Mouse (Mus musculus): Measurements from ENCODE around the gene Ctu1. TPM values are rescaled to one million over a fixed set of nuclear protein-coding genes. Genes with fewer than 3 reads are reported as not detected.

Ctu1 gene
- polyA plus RNA-seq, 2 experiments: 12.0 to 13.4 TPM

DNA sequence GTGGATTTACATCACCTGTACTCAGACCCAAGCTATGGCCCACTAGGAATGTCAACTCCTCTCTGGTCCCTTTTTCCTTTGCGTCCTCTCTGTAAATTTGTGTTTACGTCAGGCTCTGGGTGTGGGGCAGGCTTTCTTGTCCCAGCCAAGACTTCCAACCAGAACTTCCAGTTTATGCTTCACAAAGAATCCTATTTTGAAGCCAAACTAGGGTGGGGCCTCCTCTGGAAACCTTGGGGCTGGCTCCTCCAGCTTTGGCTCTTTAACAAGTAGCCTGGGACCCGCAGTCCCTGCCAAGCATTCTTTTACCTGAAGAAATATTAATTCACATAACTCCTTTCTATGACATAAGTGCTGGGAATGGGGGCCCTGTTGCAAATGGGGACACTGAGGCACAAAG is 38.2 kb downstream of the Ctu1 start:
- ATAC-seq (ENCODE audit: low FRiP score, low read depth) (no peak), DNase-seq (ENCODE audit: low spot score) (no peak)
- Histone ChIP-seq H3K36me3 (ENCODE audit: control insufficient read depth, insufficient read depth, low read length) (no peaks in the 10 kb centered on the region), H3K4me1 (ENCODE audit: control insufficient read depth, insufficient read depth, low read length) (no peaks in the 10 kb centered on the region), H3K4me3 (replicated peaks; ENCODE audit: low read length) (no peak overlapping the region), H3K9ac (ENCODE audit: low read depth, low read length, severe bottlenecking) (no peak overlapping the region), H3K4me2 (replicated peaks; ENCODE audit: low read depth, low read length, severe bottlenecking) (no peak overlapping the region), H3K27me3 (ENCODE audit: control insufficient read depth, insufficient read depth, low read length) (no peaks in the 10 kb centered on the region), H3K27ac (replicated peaks; ENCODE audit: low read depth, low read length) (no peak overlapping the region), H3K9me3 (ENCODE audit: control insufficient read depth, low read length) (no peaks in the 10 kb centered on the region)
- TF ChIP-seq POLR2A (IDR thresholded peaks at IDR 0.05; ENCODE audit: borderline replicate concordance, extremely low read depth, insufficient read depth, insufficient read length): no peak
- WGBS: 76% methylated on average over 3 of the region's 3 CpGs

DNA sequence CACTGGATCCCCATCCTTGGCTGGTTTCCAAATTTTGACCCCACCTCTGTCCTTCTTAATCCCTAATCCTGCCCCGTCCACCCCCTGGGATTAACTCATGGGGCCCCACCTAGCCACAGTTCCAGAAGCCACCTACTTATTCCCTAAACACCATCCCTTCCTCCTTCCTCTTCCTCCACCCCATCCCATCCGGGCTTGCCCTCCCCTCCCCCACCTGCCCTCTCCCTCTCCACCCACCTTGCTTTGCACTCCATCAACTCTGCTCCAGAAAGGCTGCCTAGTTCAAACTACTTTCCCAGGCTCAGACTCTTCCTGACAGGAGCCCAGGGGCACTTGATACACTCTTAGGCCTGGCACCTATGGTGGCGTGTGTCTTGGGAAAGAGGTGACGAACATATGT is 40.5 kb downstream of the Ctu1 start, which contains the start of gene Klk13:
Gene Klk13, plus strand, starts transcription at position 301 of the 400 bp plus-strand sequence.
- Histone ChIP-seq H3K9ac (ENCODE audit: low read depth, low read length, severe bottlenecking) (no peak within 1 kb of the TSS), H3K4me3 (replicated peaks; ENCODE audit: low read length) (no peak within 1 kb of the TSS), H3K27me3 (ENCODE audit: control insufficient read depth, insufficient read depth, low read length) (no peaks in the 10 kb centered on the region), H3K4me1 (ENCODE audit: control insufficient read depth, insufficient read depth, low read length) (no peaks in the 10 kb centered on the region), H3K27ac (replicated peaks; ENCODE audit: low read depth, low read length) (no peak within 1 kb of the TSS), H3K9me3 (ENCODE audit: control insufficient read depth, low read length) (no peaks in the 10 kb centered on the region), H3K36me3 (ENCODE audit: control insufficient read depth, insufficient read depth, low read length) (no peaks in the 10 kb centered on the region), H3K4me2 (replicated peaks; ENCODE audit: low read depth, low read length, severe bottlenecking) (peak within 1 kb of the TSS; percentile 13; the same call in 1 of the 2 replicates)
- 52% methylated on average over 4 of the region's 4 CpGs for WGBS
- TF ChIP-seq POLR2A (IDR thresholded peaks at IDR 0.05; ENCODE audit: borderline replicate concordance, extremely low read depth, insufficient read depth, insufficient read length): no peak
- DNase-seq (ENCODE audit: low spot score) (no peak), ATAC-seq (ENCODE audit: low FRiP score, low read depth) (no peak)

DNA sequence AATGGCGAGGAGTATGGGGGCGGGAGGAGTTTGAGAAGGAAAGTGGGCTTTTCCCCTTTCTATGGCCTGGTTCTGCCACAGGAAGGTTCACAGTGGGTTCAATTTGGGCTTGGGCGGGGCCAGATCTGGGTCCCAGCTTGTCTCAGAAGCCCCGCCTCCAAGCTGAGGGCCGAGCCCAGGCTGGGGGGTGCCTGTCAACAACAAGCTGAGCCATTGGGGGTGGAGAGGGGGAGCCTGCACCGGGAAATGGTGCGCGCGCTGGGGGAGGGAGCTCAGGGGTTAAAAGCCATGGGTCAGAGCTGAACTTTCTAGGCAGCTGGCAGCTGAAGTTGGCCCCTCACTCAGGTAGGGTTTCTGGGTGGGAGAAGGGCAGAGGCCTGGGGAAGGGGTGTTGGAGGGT is 41.1 kb downstream of the Ctu1 start:
- Histone ChIP-seq H3K4me2 (replicated peaks; ENCODE audit: low read depth, low read length, severe bottlenecking) (peak overlapping the region; percentile 13; the same call in 1 of the 2 replicates), H3K4me3 (replicated peaks; ENCODE audit: low read length) (no peak overlapping the region), H3K27ac (replicated peaks; ENCODE audit: low read depth, low read length) (no peak overlapping the region), H3K9me3 (ENCODE audit: control insufficient read depth, low read length) (no peaks in the 10 kb centered on the region), H3K36me3 (ENCODE audit: control insufficient read depth, insufficient read depth, low read length) (no peaks in the 10 kb centered on the region), H3K27me3 (ENCODE audit: control insufficient read depth, insufficient read depth, low read length) (no peaks in the 10 kb centered on the region), H3K9ac (ENCODE audit: low read depth, low read length, severe bottlenecking) (no peak overlapping the region), H3K4me1 (ENCODE audit: control insufficient read depth, insufficient read depth, low read length) (no peaks in the 10 kb centered on the region)
- 2% methylated on average over 9 of the region's 9 CpGs for WGBS
- no peak for TF ChIP-seq POLR2A (IDR thresholded peaks at IDR 0.05; ENCODE audit: borderline replicate concordance, extremely low read depth, insufficient read depth, insufficient read length)
- DNase-seq (ENCODE audit: low spot score): no peak
- ATAC-seq (ENCODE audit: low FRiP score, low read depth): no peak

DNA sequence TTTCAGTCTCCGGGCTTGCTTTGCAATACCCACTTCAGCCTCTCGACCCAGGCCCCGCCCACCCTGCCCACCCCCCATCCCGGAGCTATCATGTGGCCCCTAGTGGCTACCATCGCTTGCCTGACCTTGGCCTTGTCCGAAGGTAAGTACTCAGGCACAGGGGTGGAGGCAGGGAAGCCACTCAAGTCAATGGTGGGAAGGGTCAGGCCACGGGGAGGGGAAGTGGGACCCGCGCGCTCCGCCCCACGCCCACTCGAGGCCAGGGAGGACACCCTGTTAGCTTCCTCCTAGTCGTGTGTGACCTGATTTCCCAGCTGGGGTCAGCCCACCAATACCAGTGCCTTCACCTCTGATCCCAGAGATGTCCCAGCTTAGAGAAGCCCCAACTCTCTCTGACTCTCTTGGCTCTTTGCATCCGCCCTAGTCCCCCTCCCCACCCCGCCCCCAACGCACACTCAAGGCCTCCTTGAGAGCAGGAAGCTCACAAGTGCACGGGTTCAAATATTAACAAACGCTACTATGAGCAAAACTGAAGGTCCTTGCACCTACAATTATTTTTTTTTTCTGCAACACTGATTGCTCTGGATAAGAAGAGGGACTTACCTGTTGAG is 42.0 kb downstream of the Ctu1 start:
- no peak for TF ChIP-seq POLR2A (IDR thresholded peaks at IDR 0.05; ENCODE audit: borderline replicate concordance, extremely low read depth, insufficient read depth, insufficient read length)
- Histone ChIP-seq H3K9ac (ENCODE audit: low read depth, low read length, severe bottlenecking) (no peak overlapping the region), H3K27me3 (ENCODE audit: control insufficient read depth, insufficient read depth, low read length) (no peaks in the 10 kb centered on the region), H3K27ac (replicated peaks; ENCODE audit: low read depth, low read length) (no peak overlapping the region), H3K9me3 (ENCODE audit: control insufficient read depth, low read length) (no peaks in the 10 kb centered on the region), H3K4me1 (ENCODE audit: control insufficient read depth, insufficient read depth, low read length) (no peaks in the 10 kb centered on the region), H3K36me3 (ENCODE audit: control insufficient read depth, insufficient read depth, low read length) (no peaks in the 10 kb centered on the region), H3K4me3 (replicated peaks; ENCODE audit: low read length) (no peak overlapping the region), H3K4me2 (replicated peaks; ENCODE audit: low read depth, low read length, severe bottlenecking) (no peak overlapping the region)
- 10% methylated on average over 19 of the region's 19 CpGs for WGBS
- no peak for DNase-seq (ENCODE audit: low spot score)
- no peak for ATAC-seq (ENCODE audit: low FRiP score, low read depth)

Other genes with a start within 250 kb of the Ctu1 start
- not detected in 2 replicates for gene Lim2, start 244.3 kb upstream of the Ctu1 start, polyA plus RNA-seq (2012; rRNA removed)
- gene Lim2, start 244.3 kb upstream of the Ctu1 start, polyA plus RNA-seq (2014; fragmentation: Nextera tagmentation; extraction: Ambion mirVana): not detected in 2 replicates
- gene Nkg7, start 234.9 kb upstream of the Ctu1 start, polyA plus RNA-seq (2012; rRNA removed): 0.68 and 0.88 TPM in 2 replicates
- 1.7 and 2.3 TPM in 2 replicates for gene Nkg7, start 234.9 kb upstream of the Ctu1 start, polyA plus RNA-seq (2014; fragmentation: Nextera tagmentation; extraction: Ambion mirVana)
- gene Cldnd2, start 231.2 kb upstream of the Ctu1 start, polyA plus RNA-seq (2012; rRNA removed): not detected in 2 replicates
- gene Cldnd2, start 231.2 kb upstream of the Ctu1 start, polyA plus RNA-seq (2014; fragmentation: Nextera tagmentation; extraction: Ambion mirVana): not detected in 2 replicates
- 93.3 and 153 TPM in 2 replicates for gene Etfb, start 227.9 kb upstream of the Ctu1 start, polyA plus RNA-seq (2012; rRNA removed)
- gene Etfb, start 227.9 kb upstream of the Ctu1 start, polyA plus RNA-seq (2014; fragmentation: Nextera tagmentation; extraction: Ambion mirVana): 280 and 301 TPM in 2 replicates
- 1.0 and 3.2 TPM in 2 replicates for gene Gm45233, start 227.9 kb upstream of the Ctu1 start, polyA plus RNA-seq (2012; rRNA removed)
- gene Gm45233, start 227.9 kb upstream of the Ctu1 start, polyA plus RNA-seq (2014; fragmentation: Nextera tagmentation; extraction: Ambion mirVana): 0.26 and 0.63 TPM in 2 replicates
- 6.6 and 8.4 TPM in 2 replicates for gene Vsig10l, start 208.9 kb upstream of the Ctu1 start, polyA plus RNA-seq (2012; rRNA removed)
- gene Vsig10l, start 208.9 kb upstream of the Ctu1 start, polyA plus RNA-seq (2014; fragmentation: Nextera tagmentation; extraction: Ambion mirVana): 4.0 and 5.0 TPM in 2 replicates
- 25.1 and 34.7 TPM in 2 replicates for gene Iglon5, start 181.9 kb upstream of the Ctu1 start, polyA plus RNA-seq (2012; rRNA removed)
- 1.1 and 1.2 TPM in 2 replicates for gene Iglon5, start 181.9 kb upstream of the Ctu1 start, polyA plus RNA-seq (2014; fragmentation: Nextera tagmentation; extraction: Ambion mirVana)
- gene 4931406B18Rik, start 166.1 kb upstream of the Ctu1 start, polyA plus RNA-seq (2012; rRNA removed): not detected in 2 replicates
- not detected in 2 replicates for gene 4931406B18Rik, start 166.1 kb upstream of the Ctu1 start, polyA plus RNA-seq (2014; fragmentation: Nextera tagmentation; extraction: Ambion mirVana)
- gene Cd33, start 127.6 kb upstream of the Ctu1 start, polyA plus RNA-seq (2012; rRNA removed): 2.4 and 3.0 TPM in 2 replicates
- 2.9 and 3.1 TPM in 2 replicates for gene Cd33, start 127.6 kb upstream of the Ctu1 start, polyA plus RNA-seq (2014; fragmentation: Nextera tagmentation; extraction: Ambion mirVana)
- gene Zfp658, start 109.8 kb upstream of the Ctu1 start, polyA plus RNA-seq (2012; rRNA removed): 4.9 and 5.7 TPM in 2 replicates
- gene Zfp658, start 109.8 kb upstream of the Ctu1 start, polyA plus RNA-seq (2014; fragmentation: Nextera tagmentation; extraction: Ambion mirVana): 3.6 and 3.8 TPM in 2 replicates
- 5.8 and 6.7 TPM in 2 replicates for gene Zfp719, start 92.4 kb upstream of the Ctu1 start, polyA plus RNA-seq (2012; rRNA removed)
- 13.1 and 16.0 TPM in 2 replicates for gene Zfp719, start 92.4 kb upstream of the Ctu1 start, polyA plus RNA-seq (2014; fragmentation: Nextera tagmentation; extraction: Ambion mirVana)
- gene Zfp819, start 64.8 kb upstream of the Ctu1 start, polyA plus RNA-seq (2012; rRNA removed): 0.04 and 0.11 TPM in 2 replicates
- 0.19 TPM in 1 of 2 replicates, not detected in the other for gene Zfp819, start 64.8 kb upstream of the Ctu1 start, polyA plus RNA-seq (2014; fragmentation: Nextera tagmentation; extraction: Ambion mirVana)
- not detected in 2 replicates for gene Ceacam18, start 37.3 kb upstream of the Ctu1 start, polyA plus RNA-seq (2012; rRNA removed)
- gene Ceacam18, start 37.3 kb upstream of the Ctu1 start, polyA plus RNA-seq (2014; fragmentation: Nextera tagmentation; extraction: Ambion mirVana): not detected in 2 replicates
- 0.65 and 1.1 TPM in 2 replicates for gene Siglece, start 11.9 kb upstream of the Ctu1 start, polyA plus RNA-seq (2012; rRNA removed)
- 0.55 and 1.1 TPM in 2 replicates for gene Siglece, start 11.9 kb upstream of the Ctu1 start, polyA plus RNA-seq (2014; fragmentation: Nextera tagmentation; extraction: Ambion mirVana)
- 0.14 and 0.20 TPM in 2 replicates for gene Klk14, start 18.4 kb downstream of the Ctu1 start, polyA plus RNA-seq (2012; rRNA removed)
- gene Klk14, start 18.4 kb downstream of the Ctu1 start, polyA plus RNA-seq (2014; fragmentation: Nextera tagmentation; extraction: Ambion mirVana): not detected in 2 replicates
- gene Klk13, start 40.6 kb downstream of the Ctu1 start, polyA plus RNA-seq (2012; rRNA removed): 1.7 and 1.8 TPM in 2 replicates
- gene Klk13, start 40.6 kb downstream of the Ctu1 start, polyA plus RNA-seq (2014; fragmentation: Nextera tagmentation; extraction: Ambion mirVana): 2.9 and 3.7 TPM in 2 replicates
- not detected in 2 replicates for gene Klk12, start 96.9 kb downstream of the Ctu1 start, polyA plus RNA-seq (2012; rRNA removed)
- gene Klk12, start 96.9 kb downstream of the Ctu1 start, polyA plus RNA-seq (2014; fragmentation: Nextera tagmentation; extraction: Ambion mirVana): not detected in 2 replicates
- gene Klk11, start 102.6 kb downstream of the Ctu1 start, polyA plus RNA-seq (2012; rRNA removed): 3.5 and 3.8 TPM in 2 replicates
- gene Klk11, start 102.6 kb downstream of the Ctu1 start, polyA plus RNA-seq (2014; fragmentation: Nextera tagmentation; extraction: Ambion mirVana): 1.6 and 3.4 TPM in 2 replicates
- gene Klk10, start 109.0 kb downstream of the Ctu1 start, polyA plus RNA-seq (2012; rRNA removed): 6.8 and 7.4 TPM in 2 replicates
- gene Klk10, start 109.0 kb downstream of the Ctu1 start, polyA plus RNA-seq (2014; fragmentation: Nextera tagmentation; extraction: Ambion mirVana): 7.5 and 7.8 TPM in 2 replicates
- gene Klk9, start 119.9 kb downstream of the Ctu1 start, polyA plus RNA-seq (2012; rRNA removed): 0.14 and 0.21 TPM in 2 replicates
- 0.21 and 0.53 TPM in 2 replicates for gene Klk9, start 119.9 kb downstream of the Ctu1 start, polyA plus RNA-seq (2014; fragmentation: Nextera tagmentation; extraction: Ambion mirVana)
- gene Klk8, start 125.6 kb downstream of the Ctu1 start, polyA plus RNA-seq (2012; rRNA removed): 12.6 and 18.4 TPM in 2 replicates
- gene Klk8, start 125.6 kb downstream of the Ctu1 start, polyA plus RNA-seq (2014; fragmentation: Nextera tagmentation; extraction: Ambion mirVana): 30.5 and 34.7 TPM in 2 replicates
- gene Klk7, start 139.3 kb downstream of the Ctu1 start, polyA plus RNA-seq (2012; rRNA removed): 0.14 and 0.21 TPM in 2 replicates
- 0.12 TPM in 1 of 2 replicates, not detected in the other for gene Klk7, start 139.3 kb downstream of the Ctu1 start, polyA plus RNA-seq (2014; fragmentation: Nextera tagmentation; extraction: Ambion mirVana)
- 0.08 TPM in 1 of 2 replicates, not detected in the other for gene Klk6, start 152.5 kb downstream of the Ctu1 start, polyA plus RNA-seq (2012; rRNA removed)
- gene Klk6, start 152.5 kb downstream of the Ctu1 start, polyA plus RNA-seq (2014; fragmentation: Nextera tagmentation; extraction: Ambion mirVana): not detected in 2 replicates
- 0.40 and 0.55 TPM in 2 replicates for gene Klk5, start 170.0 kb downstream of the Ctu1 start, polyA plus RNA-seq (2012; rRNA removed)
- gene Klk5, start 170.0 kb downstream of the Ctu1 start, polyA plus RNA-seq (2014; fragmentation: Nextera tagmentation; extraction: Ambion mirVana): 0.80 and 2.7 TPM in 2 replicates
- 0.09 and 0.12 TPM in 2 replicates for gene Klk4, start 209.1 kb downstream of the Ctu1 start, polyA plus RNA-seq (2012; rRNA removed)
- gene Klk4, start 209.1 kb downstream of the Ctu1 start, polyA plus RNA-seq (2014; fragmentation: Nextera tagmentation; extraction: Ambion mirVana): not detected in 2 replicates

Measured in limb, embryonic 14.5 days (tissue).